Mouse (Mus musculus): ENCODE measurements at regions not wholly inside any gene's neighbourhood (a gene's known extent, or its start where the extent isn't known, plus 50 kb on each side); places are given as distances from the start of the nearest gene placed in this dataset.

- DNase-seq (ENCODE audit: low read depth, low spot score): no peak
These were observed 131.8 kb downstream of the Klf5 start for GRCm38 (mm10) chr14:99430323-99430722.

GRCm38 (mm10) chr14:99431697-99432096, 133.2 kb downstream of the Klf5 start:
- DNase-seq (ENCODE audit: low read depth, low spot score): no peak

GRCm38 (mm10) chr14:99434645-99435044, 136.2 kb downstream of the Klf5 start:
- DNase-seq (ENCODE audit: low read depth, low spot score): no peak

- no peak for DNase-seq (ENCODE audit: low read depth, low spot score)
These were observed 137.0 kb downstream of the Klf5 start for GRCm38 (mm10) chr14:99435512-99435911.

- DNase-seq (ENCODE audit: low read depth, low spot score): no peak
These were observed 137.6 kb downstream of the Klf5 start for GRCm38 (mm10) chr14:99436051-99436450.

- DNase-seq (ENCODE audit: low read depth, low spot score): peak; percentile 64
These were observed 150.6 kb downstream of the Klf5 start for GRCm38 (mm10) chr14:99449112-99449511.

- no peak for DNase-seq (ENCODE audit: low read depth, low spot score)
These were observed 151.4 kb downstream of the Klf5 start for GRCm38 (mm10) chr14:99449870-99450269.

GRCm38 (mm10) chr14:99451110-99451795, 152.8 kb downstream of the Klf5 start:
- no peak for DNase-seq (ENCODE audit: low read depth, low spot score)

- DNase-seq (ENCODE audit: low read depth, low spot score): no peak
These were observed 155.4 kb downstream of the Klf5 start for GRCm38 (mm10) chr14:99453916-99454315.

GRCm38 (mm10) chr14:99456555-99456954, 158.1 kb downstream of the Klf5 start:
- no peak for DNase-seq (ENCODE audit: low read depth, low spot score)

GRCm38 (mm10) chr14:99457573-99457972, 159.1 kb downstream of the Klf5 start:
- peak; percentile 51 for DNase-seq (ENCODE audit: low read depth, low spot score)

- no peak for DNase-seq (ENCODE audit: low read depth, low spot score)
These were observed 173.6 kb downstream of the Klf5 start for GRCm38 (mm10) chr14:99472111-99472510.

- DNase-seq (ENCODE audit: low read depth, low spot score): peak; percentile 79
These were observed 176.8 kb downstream of the Klf5 start for GRCm38 (mm10) chr14:99475271-99475670.

GRCm38 (mm10) chr14:99480325-99481077, 182.0 kb downstream of the Klf5 start:
- peak; percentile 14 for DNase-seq (ENCODE audit: low read depth, low spot score)

- no peak for DNase-seq (ENCODE audit: low read depth, low spot score)
These were observed 189.5 kb downstream of the Klf5 start for GRCm38 (mm10) chr14:99487981-99488380.

- no peak for DNase-seq (ENCODE audit: low read depth, low spot score)
These were observed 194.7 kb downstream of the Klf5 start for GRCm38 (mm10) chr14:99493197-99493596.

GRCm38 (mm10) chr14:99493659-99494058, 195.2 kb downstream of the Klf5 start:
- no peak for DNase-seq (ENCODE audit: low read depth, low spot score)

GRCm38 (mm10) chr14:99499502-99500266, 201.2 kb downstream of the Klf5 start:
- no peak for DNase-seq (ENCODE audit: low read depth, low spot score)

GRCm38 (mm10) chr14:99504909-99505308, 206.4 kb downstream of the Klf5 start:
- no peak for DNase-seq (ENCODE audit: low read depth, low spot score)

GRCm38 (mm10) chr14:99509696-99510536, 211.4 kb downstream of the Klf5 start:
- DNase-seq (ENCODE audit: low read depth, low spot score): peak; percentile 91

- DNase-seq (ENCODE audit: low read depth, low spot score): no peak
These were observed 217.0 kb downstream of the Klf5 start for GRCm38 (mm10) chr14:99515474-99515873.
